Mouse (Mus musculus): ENCODE results near the gene Adipor1.

- no peak for TF ChIP-seq CTCF (IDR thresholded peaks at IDR 0.05; ENCODE audit: control insufficient read depth, insufficient read depth, insufficient read length)
- TF ChIP-seq MAX (IDR thresholded peaks at IDR 0.05) = no peak
- no peak for TF ChIP-seq USF1 (IDR thresholded peaks at IDR 0.05; ENCODE audit: low read depth)
- no peak for TF ChIP-seq MYOD1 (IDR thresholded peaks at IDR 0.05; ENCODE audit: control insufficient read depth, insufficient read length, low read depth)
- no peak for TF ChIP-seq MYOG (IDR thresholded peaks at IDR 0.05; ENCODE audit: control insufficient read depth, extremely low read depth, insufficient read length)
- no peak for TF ChIP-seq CEBPB (IDR thresholded peaks at IDR 0.05; ENCODE audit: low read depth)
Measured at GRCm38 (mm10) chr1:134423911-134424310, 8.7 kb downstream of the Adipor1 start.
